Mouse (Mus musculus) MEL (cell line): ENCODE measurements around the gene Creb3l1. TPM values are rescaled to one million over a fixed set of nuclear protein-coding genes. Genes with fewer than 3 reads are reported as not detected.

ENCODE experiments used
- DNase-seq: peaks from one replicate; pipeline ENCODE4 v3.0.0; 2011; ENCODE audit warnings: low read depth, low spot score
- H3K27ac ChIP-seq: 2 replicates; pipeline ENCODE4 v1.5.1; 2012; ENCODE audit warnings: low read depth, mild to moderate bottlenecking, control low read depth, low read length, moderate library complexity; ENCODE audit not compliant: control insufficient read depth
- H3K27me3 ChIP-seq, 2 experiments: fragments of 150-350 bp in 1 of 2; sonication (generic) in 1 of 2; 2 replicates each; pipeline ENCODE4 v1.6.1; 2012; ENCODE audit warnings: low read length in 2 of 2, mild to moderate bottlenecking in 2 of 2, improper control_type of control experiment in 1 of 2, moderate library complexity in 1 of 2; ENCODE audit not compliant: insufficient read depth in 2 of 2, control insufficient read depth in 1 of 2
- H3K36me3 ChIP-seq, 2 experiments: 2 replicates each; pipeline ENCODE4 v1.6.1; 2012 to 2014; ENCODE audit warnings: low read length in 2 of 2, improper control_type of control experiment in 1 of 2, inconsistent platforms in 1 of 2, mild to moderate bottlenecking in 1 of 2; ENCODE audit not compliant: insufficient read depth in 2 of 2, control insufficient read depth in 1 of 2
- H3K4me1 ChIP-seq, 2 experiments: fragments of 150-350 bp in 1 of 2; sonication (generic) in 1 of 2; 2 replicates each; pipeline ENCODE4 v1.6.1; 2012; ENCODE audit warnings: low read length in 2 of 2, improper control_type of control experiment in 1 of 2, mild to moderate bottlenecking in 1 of 2; ENCODE audit not compliant: insufficient read depth in 2 of 2, control insufficient read depth in 1 of 2
- H3K4me3 ChIP-seq, 2 experiments: fragments of 150-350 bp in 1 of 2; sonication (generic) in 1 of 2; 2 replicates each; pipeline ENCODE4 v1.5.1; 2012; ENCODE audit warnings: low read depth in 2 of 2, low read length in 2 of 2, mild to moderate bottlenecking in 2 of 2, moderate library complexity in 2 of 2, control low read depth in 1 of 2, improper control_type of control experiment in 1 of 2; ENCODE audit not compliant: control insufficient read depth in 1 of 2, insufficient read depth in 1 of 2
- H3K79me2 ChIP-seq: 2 replicates; pipeline ENCODE4 v1.6.1; 2012; ENCODE audit warnings: mild to moderate bottlenecking, low read length, moderate library complexity; ENCODE audit not compliant: control insufficient read depth, poor library complexity, insufficient read depth
- H3K9ac ChIP-seq: 2 replicates; pipeline ENCODE4 v1.6.1; 2012; ENCODE audit warnings: low read depth, mild to moderate bottlenecking, control low read depth, low read length, moderate library complexity; ENCODE audit not compliant: control insufficient read depth, poor library complexity, severe bottlenecking
- H3K9me3 ChIP-seq: fragments of 150-350 bp; sonication (generic); replicated peaks from 2 replicates; pipeline ENCODE4 v1.6.1; 2012; ENCODE audit warnings: mild to moderate bottlenecking, low read length, improper control_type of control experiment, moderate library complexity; ENCODE audit not compliant: insufficient read depth
- BHLHE40 ChIP-seq: IDR thresholded peaks from 2 replicates; pipeline ENCODE4 v1.6.1; 2012; ENCODE audit warnings: low read depth, mild to moderate bottlenecking, inconsistent platforms, low read length, improper control_type of control experiment, borderline replicate concordance
- CHD2 ChIP-seq: IDR thresholded peaks from 2 replicates; pipeline ENCODE4 v1.6.1; 2011; ENCODE audit warnings: low read length, improper control_type of control experiment
- CTCF ChIP-seq, 3 experiments: IDR thresholded peaks in 2 of 3; conservative IDR thresholded peaks in 1 of 3; 2 replicates each; pipeline ENCODE4 v1.5.1; 2011 to 2012; ENCODE audit warnings: low read length in 3 of 3, low read depth in 2 of 3, mild to moderate bottlenecking in 2 of 3, improper control_type of control experiment in 1 of 3, inconsistent platforms in 1 of 3, mixed read lengths in 1 of 3, moderate library complexity in 1 of 3; ENCODE audit not compliant: control insufficient read depth in 1 of 3, insufficient read depth in 1 of 3, poor library complexity in 1 of 3, severe bottlenecking in 1 of 3
- E2F4 ChIP-seq: IDR thresholded peaks from 2 replicates; pipeline ENCODE4 v1.6.1; 2011; ENCODE audit warnings: low read depth, low read length, improper control_type of control experiment, borderline replicate concordance
- ETS1 ChIP-seq: IDR thresholded peaks from 2 replicates; pipeline ENCODE4 v1.6.1; 2012; ENCODE audit warnings: low read depth, mild to moderate bottlenecking, inconsistent platforms, low read length, improper control_type of control experiment, moderate library complexity
- GABPA ChIP-seq: IDR thresholded peaks from 2 replicates; pipeline ENCODE4 v1.6.1; 2012; ENCODE audit warnings: low read depth, mild to moderate bottlenecking, inconsistent platforms, low read length, improper control_type of control experiment, moderate library complexity
- KAT2A ChIP-seq: conservative IDR thresholded peaks from 2 replicates; pipeline ENCODE4 v1.6.1; 2012; ENCODE audit warnings: low read depth, low read length, improper control_type of control experiment, inconsistent platforms
- MAFK ChIP-seq: IDR thresholded peaks from 2 replicates; pipeline ENCODE4 v1.6.1; 2011; ENCODE audit warnings: low read depth, mild to moderate bottlenecking, low read length, improper control_type of control experiment, borderline replicate concordance
- MEF2A ChIP-seq: IDR thresholded peaks from 2 replicates; pipeline ENCODE4 v1.6.1; 2014; ENCODE audit warnings: low read depth, mild to moderate bottlenecking, inconsistent platforms, low read length, improper control_type of control experiment; ENCODE audit not compliant: poor library complexity, insufficient replicate concordance, severe bottlenecking; ENCODE audit errors: extremely low read depth
- MXI1 ChIP-seq: IDR thresholded peaks from 2 replicates; pipeline ENCODE4 v1.6.1; 2011; ENCODE audit warnings: mild to moderate bottlenecking, low read depth, low read length, improper control_type of control experiment
- MYB ChIP-seq: IDR thresholded peaks from 2 replicates; pipeline ENCODE4 v1.6.1; 2011; ENCODE audit warnings: mild to moderate bottlenecking, low read depth, low read length, improper control_type of control experiment
- POLR2AphosphoS2 ChIP-seq: IDR thresholded peaks from 2 replicates; pipeline ENCODE4 v1.6.1; 2011; ENCODE audit warnings: low read length, improper control_type of control experiment
- TBP ChIP-seq: IDR thresholded peaks from 2 replicates; pipeline ENCODE4 v1.8.0; 2011; ENCODE audit warnings: low read depth, low read length, improper control_type of control experiment
- UBTF ChIP-seq: IDR thresholded peaks from 2 replicates; pipeline ENCODE4 v1.6.1; 2012; ENCODE audit warnings: low read depth, mild to moderate bottlenecking, inconsistent platforms, low read length, improper control_type of control experiment, moderate library complexity, borderline replicate concordance; ENCODE audit not compliant: insufficient read depth
- USF1 ChIP-seq: IDR thresholded peaks from 2 replicates; pipeline ENCODE4 v1.6.1; 2014; ENCODE audit warnings: low read depth, mild to moderate bottlenecking, inconsistent platforms, low read length, improper control_type of control experiment, moderate library complexity
- USF2 ChIP-seq, 2 experiments: IDR thresholded peaks; 2 replicates each; pipeline ENCODE4 v1.6.1; 2011 to 2012; ENCODE audit warnings: improper control_type of control experiment in 2 of 2, low read length in 2 of 2, borderline replicate concordance in 1 of 2, inconsistent platforms in 1 of 2, low read depth in 1 of 2, mild to moderate bottlenecking in 1 of 2; ENCODE audit not compliant: insufficient read depth in 1 of 2
- ZKSCAN1 ChIP-seq: IDR thresholded peaks from 2 replicates; pipeline ENCODE4 v1.6.1; 2012; ENCODE audit warnings: low read depth, mild to moderate bottlenecking, inconsistent platforms, low read length, improper control_type of control experiment, moderate library complexity
- polyA plus RNA-seq, 2 experiments: library from polyadenylated mRNA; stranded (reverse) in 1 of 2; unstranded in 1 of 2; fragments of >175 nt in 1 of 2; fragments of >200 nt in 1 of 2; gene quantifications; 2 replicates each; pipeline versions ENCODE4 v1.2.1 to v1.2.4; 2012; ENCODE audit warnings: low replicate concordance in 2 of 2, low read depth in 1 of 2; ENCODE audit not compliant: insufficient read length in 2 of 2, insufficient read depth in 1 of 2, missing spikeins in 1 of 2
- total RNA-seq: library from RNA; depleted of rRNA; stranded (reverse); fragments of 300-350 nt; gene quantifications from 2 replicates; pipeline ENCODE4 v1.2.3, GENCODE M21; 2012

Creb3l1 gene
- total and polyA plus RNA-seq, 3 experiments = 0.12 to 9.1 TPM; not detected in 1

- H3K27ac ChIP-seq = peak overlapping the region; percentile 65
These were observed 69.1 kb downstream of the Creb3l1 start for GRCm38 (mm10) chr2:91955121-91955591.

GRCm38 (mm10) chr2:91953825-91954224 is 70.5 kb downstream of the Creb3l1 start:
- no peak for DNase-seq
- no peak for TF ChIP-seq ZKSCAN1
- TF ChIP-seq, all 39 proteins: peak for 0
- H3K79me2 ChIP-seq = peaks cover 35% of the 10 kb centered on the region
- H3K36me3 ChIP-seq = peaks cover 0 to 38% of the 10 kb centered on the region in 2 experiments; a peak in 3 of 4 replicates
- H3K27ac ChIP-seq = no peak overlapping the region
- no peak overlapping the region for H3K4me3 ChIP-seq
- no peaks in the 10 kb centered on the region for H3K9me3 ChIP-seq
- H3K9ac ChIP-seq = no peak overlapping the region
- H3K27me3 ChIP-seq = no peaks in the 10 kb centered on the region
- H3K4me1 ChIP-seq = peaks cover 16 to 54% of the 10 kb centered on the region in 2 experiments

More at GRCm38 (mm10) chr2:91955121-91955591, 69.1 kb downstream of the Creb3l1 start:
- H3K36me3 ChIP-seq = peaks cover 0 to 34% of the 10 kb centered on the region in 2 experiments; a peak in 3 of 4 replicates
- no peaks in the 10 kb centered on the region for H3K9me3 ChIP-seq
- H3K79me2 ChIP-seq = peaks cover 32% of the 10 kb centered on the region
- H3K4me3 ChIP-seq = no peak overlapping the region
- no peak overlapping the region for H3K9ac ChIP-seq
- no peaks in the 10 kb centered on the region for H3K27me3 ChIP-seq
- DNase-seq = no peak
- TF ChIP-seq TBP (no peak), GABPA (no peak), CHD2 (no peak), ETS1 (no peak), POLR2AphosphoS2 (no peak), KAT2A (no peak), MEF2A (no peak), BHLHE40 (no peak), CTCF (IDR thresholded peaks at IDR 0.05 in 2 of 3, conservative IDR thresholded peaks at IDR 0.05 in 1 of 3; ENCODE audit: control insufficient read depth in 1 of 3, insufficient read depth in 1 of 3, low read depth in 2 of 3, low read length in 3 of 3, poor library complexity in 1 of 3, severe bottlenecking in 1 of 3) (no peak), E2F4 (no peak), MXI1 (no peak), UBTF (no peak), MAFK (no peak), MYB (no peak), USF2 (IDR thresholded peaks at IDR 0.05; ENCODE audit: borderline replicate concordance in 1 of 2, insufficient read depth in 1 of 2, low read depth in 1 of 2, low read length in 2 of 2) (no peak), USF1 (no peak)
- peaks cover 16 to 46% of the 10 kb centered on the region in 2 experiments for H3K4me1 ChIP-seq
